Comparison of ENCODE assay signal across 13 mouse cellular contexts in genomic region chr19:47224743-47225142, GRCm38 (mm10). TPM values are rescaled to one million over a fixed set of nuclear protein-coding genes. Genes with fewer than 3 reads are reported as not detected.
DNase-seq lines count a peak whose midpoint lies in the region; ATAC-seq and TF ChIP-seq lines count a peak whose summit lies in the region.
"Had no signal": no experiment of that assay in that cellular context is flagged by ENCODE, and none has a peak within 500 bp of the region (broad histone marks: within the 10 kb centered on the region; RNA-seq: fewer than 3 reads in every experiment).

No protein-coding gene starts in this region.

- no peak for TF ChIP-seq CTCF in lung, adult 2 months (IDR thresholded peaks at IDR 0.05; ENCODE audit: insufficient read depth, low read length)

- no peak overlapping the region for H3K4me3 ChIP-seq in lung, adult 2 months (replicated peaks; ENCODE audit: extremely low read depth, low read depth, low read length)
- H3K4me3 ChIP-seq in hindbrain, embryonic 16.5 days (ENCODE audit: low read length), result no peak overlapping the region
- H3K4me3 ChIP-seq: hindbrain, embryonic 10.5 days; limb, embryonic 15.5 days had no signal

- H3K27me3 ChIP-seq in hindbrain, embryonic 16.5 days (replicated peaks; ENCODE audit: control insufficient read depth, insufficient read depth, low read length), result no peaks in the 10 kb centered on the region
- H3K27me3 ChIP-seq: limb, embryonic 15.5 days had no signal

- H3K9ac ChIP-seq in hindbrain, embryonic 16.5 days (ENCODE audit: low read depth, low read length), result no peak overlapping the region
- H3K9ac ChIP-seq: limb, embryonic 15.5 days had no signal

- DNase-seq in heart, adult 8-10 months (ENCODE audit: low spot score), result peak; percentile 31
- DNase-seq in heart, postnatal 4 days, result no peak
- DNase-seq in lung, adult 18-20 months, result peak; percentile 38 to 53
- DNase-seq in lung, adult 2 months, result no peak
- peak; percentile 18 for DNase-seq in heart, postnatal 25 days (ENCODE audit: low spot score)
- no peak for DNase-seq in retina, postnatal 1 day
- DNase-seq: adrenal gland, postnatal 36 days; cerebellum, postnatal 10 days had no signal

- H3K9me3 ChIP-seq in hindbrain, embryonic 16.5 days (ENCODE audit: control insufficient read depth, low read length), result no peaks in the 10 kb centered on the region
- H3K9me3 ChIP-seq: hindbrain, embryonic 10.5 days; limb, embryonic 15.5 days had no signal

- TF ChIP-seq POLR2A in lung, adult 2 months (IDR thresholded peaks at IDR 0.05; ENCODE audit: borderline replicate concordance, extremely low read depth, low read depth, low read length), result no peak

- 59% methylated on average over 4 of the region's 4 CpGs for WGBS in lung, adult 2 months
- 82% methylated on average over 4 of the region's 4 CpGs for WGBS in hindbrain, embryonic 16.5 days

- no peak overlapping the region for H3K27ac ChIP-seq in hindbrain, embryonic 16.5 days (ENCODE audit: low read depth, low read length)
- H3K27ac ChIP-seq: hindbrain, embryonic 10.5 days; limb, embryonic 15.5 days had no signal

- H3K36me3 ChIP-seq in hindbrain, embryonic 16.5 days (ENCODE audit: control insufficient read depth, insufficient read depth, low read length), result no peaks in the 10 kb centered on the region
- H3K36me3 ChIP-seq: hindbrain, embryonic 10.5 days; limb, embryonic 15.5 days had no signal

- intact Hi-C loops in heart, postnatal 25 days (cut with DNase I), result no loop called here

- H3K4me2 ChIP-seq in hindbrain, embryonic 16.5 days (ENCODE audit: low read length), result no peak overlapping the region
- H3K4me2 ChIP-seq: limb, embryonic 15.5 days had no signal

- H3K4me1 ChIP-seq in lung, adult 2 months (ENCODE audit: control insufficient read depth, insufficient read depth, low read length), result peaks cover 2% of the 10 kb centered on the region; the same call in 1 of the 2 replicates
- H3K4me1 ChIP-seq in hindbrain, embryonic 16.5 days (ENCODE audit: control insufficient read depth, insufficient read depth, low read depth, low read length), result peaks cover 11% of the 10 kb centered on the region

- peak; percentile 82 for ATAC-seq in monocyte, adult 5-6 weeks (replicated peaks; ENCODE audit: insufficient number of reproducible peaks, low FRiP score, low TSS enrichment, poor library complexity, severe bottlenecking)
- no peak for ATAC-seq in hindbrain, embryonic 16.5 days
- ATAC-seq: CD4-positive, CD25-positive, alpha-beta regulatory T cell, adult 4 months had no signal

RNA-seq across cellular contexts. Expression of gene Neurl1a, which starts 46.1 kb away (rescaled TPM):
- 1 to 10 TPM; 1.3 to 3.0 (median 2.0) TPM for total RNA-seq in heart, adult 8-10 months (2022)
- total RNA-seq in heart, postnatal 4 days (2021), result 1 to 10 TPM in 1 of 2 experiments, under 1 TPM in 1; 0.74 to 1.2 TPM
- 8.3 and 10.1 TPM in 2 replicates for polyA plus RNA-seq in lung, adult 2 months (2012; rRNA removed)
- 1 to 10 TPM; 1.0 to 1.1 TPM for total RNA-seq in heart, postnatal 25 days (2021)
- 0.10 TPM in 1 of 3 replicates, not detected in the others for total RNA-seq in monocyte, adult 5-6 weeks (2017)
- polyA plus RNA-seq in hindbrain, embryonic 16.5 days (2015; fragmentation: Nextera tagmentation; extraction: Ambion mirVana), result 15.0 and 16.0 TPM in 2 replicates

Comparison
In these comparisons a context has a peak if more than half of its experiments do, and no peak if none do; other contexts are left out.
1. DNase-seq: peak in heart, adult 8-10 months (single experiment), lung, adult 18-20 months (2 of 2) and heart, postnatal 25 days (single experiment); none in heart, postnatal 4 days (single experiment), lung, adult 2 months (single experiment) and retina, postnatal 1 day (single experiment).